Mouse (Mus musculus) forebrain, embryonic 13.5 days (tissue): ENCODE data around the gene Gm11596. TPM values are rescaled to one million over a fixed set of nuclear protein-coding genes. Genes with fewer than 3 reads are reported as not detected.

ENCODE experiments used
- ATAC-seq: fragments of 200-750 bp; cut with Nextera tagmentation; 2 replicates; pipeline ENCODE4 v1.8.0; 2017
- H3K27ac ChIP-seq: fragments of 300-500 bp; sonication (generic); 2 replicates; pipeline ENCODE4 v1.5.1; 2015; ENCODE audit warnings: inconsistent platforms, mild to moderate bottlenecking, moderate library complexity
- H3K27me3 ChIP-seq: fragments of 300-500 bp; sonication (generic); 2 replicates; pipeline ENCODE4 v1.6.1; 2015; ENCODE audit warnings: mild to moderate bottlenecking, inconsistent platforms
- H3K36me3 ChIP-seq: fragments of 300-500 bp; sonication (generic); 2 replicates; pipeline ENCODE4 v1.6.1; 2015; ENCODE audit warnings: mild to moderate bottlenecking, inconsistent platforms; ENCODE audit not compliant: poor library complexity, severe bottlenecking
- H3K4me1 ChIP-seq: fragments of 300-500 bp; sonication (generic); 2 replicates; pipeline ENCODE4 v1.6.1; 2015; ENCODE audit warnings: inconsistent platforms
- H3K4me2 ChIP-seq: fragments of 300-500 bp; sonication (generic); 2 replicates; pipeline ENCODE4 v1.6.1; 2015; ENCODE audit warnings: inconsistent platforms, mild to moderate bottlenecking, moderate library complexity
- H3K4me3 ChIP-seq: fragments of 300-500 bp; sonication (generic); 2 replicates; pipeline ENCODE4 v1.5.1; 2015; ENCODE audit warnings: mild to moderate bottlenecking, inconsistent platforms
- H3K9ac ChIP-seq: fragments of 300-500 bp; sonication (generic); 2 replicates; pipeline ENCODE4 v1.6.1; 2015; ENCODE audit warnings: mild to moderate bottlenecking, inconsistent platforms
- H3K9me3 ChIP-seq: fragments of 300-500 bp; sonication (generic); replicated peaks from 2 replicates; pipeline ENCODE4 v1.6.1; 2016; ENCODE audit warnings: inconsistent platforms
- WGBS: fragments of 180-500 bp; shearing (Covaris S2); methylation state at CpG from one replicate; pipeline ENCODE4 v1.1.7; 2015; 5-methylcytosine and 5-hydroxymethylcytosine counted together
- polyA plus RNA-seq: library from polyadenylated mRNA; unstranded; fragments of >200 nt; fragmentation: Nextera tagmentation; extraction: Ambion mirVana; gene quantifications from 2 replicates; pipeline ENCODE4 v1.2.1, GENCODE M21; 2015

Gene Gm11596
- polyA plus RNA-seq, 1 experiment from 2014 or later: not detected

GRCm38 (mm10) chr11:99743985-99744384 lies 49.3 kb downstream of the Gm11596 start:
- Histone ChIP-seq H3K27ac (no peak overlapping the region), H3K4me3 (no peak overlapping the region), H3K36me3 (no peaks in the 10 kb centered on the region), H3K4me1 (no peaks in the 10 kb centered on the region), H3K4me2 (no peak overlapping the region), H3K27me3 (no peaks in the 10 kb centered on the region), H3K9me3 (no peaks in the 10 kb centered on the region), H3K9ac (no peak overlapping the region)
- ATAC-seq: no peak
- WGBS: 87% methylated on average over 3 of the region's 3 CpGs

Other genes starting within 250 kb of the Gm11596 start
- not detected in 2 replicates for gene Krtap3-3, start 242.6 kb downstream of the Gm11596 start, polyA plus RNA-seq
- not detected in 2 replicates for gene Krtap3-2, start 236.6 kb downstream of the Gm11596 start, polyA plus RNA-seq
- not detected in 2 replicates for gene Gm11939, start 234.0 kb downstream of the Gm11596 start, polyA plus RNA-seq
- gene Krtap3-1, start 226.8 kb downstream of the Gm11596 start, polyA plus RNA-seq: not detected in 2 replicates
- not detected in 2 replicates for gene Krtap1-5, start 212.5 kb downstream of the Gm11596 start, polyA plus RNA-seq
- not detected in 2 replicates for gene Krtap1-4, start 209.8 kb downstream of the Gm11596 start, polyA plus RNA-seq
- gene Krtap1-3, start 202.1 kb downstream of the Gm11596 start, polyA plus RNA-seq: not detected in 2 replicates
- gene Krtap9-3, start 195.4 kb downstream of the Gm11596 start, polyA plus RNA-seq: not detected in 2 replicates
- gene Gm11938, start 190.2 kb downstream of the Gm11596 start, polyA plus RNA-seq: not detected in 2 replicates
- not detected in 2 replicates for gene Gm11937, start 183.3 kb downstream of the Gm11596 start, polyA plus RNA-seq
- not detected in 2 replicates for gene Krtap2-4, start 178.6 kb downstream of the Gm11596 start, polyA plus RNA-seq
- gene Gm11562, start 173.0 kb downstream of the Gm11596 start, polyA plus RNA-seq: not detected in 2 replicates
- gene Krtap4-1, start 165.2 kb downstream of the Gm11596 start, polyA plus RNA-seq: not detected in 2 replicates
- not detected in 2 replicates for gene Krtap4-2, start 158.4 kb downstream of the Gm11596 start, polyA plus RNA-seq
- gene Krtap4-7, start 149.4 kb downstream of the Gm11596 start, polyA plus RNA-seq: not detected in 2 replicates
- not detected in 2 replicates for gene Gm11555, start 143.2 kb downstream of the Gm11596 start, polyA plus RNA-seq
- not detected in 2 replicates for gene Gm11563, start 134.5 kb downstream of the Gm11596 start, polyA plus RNA-seq
- gene Krtap4-6, start 127.5 kb downstream of the Gm11596 start, polyA plus RNA-seq: not detected in 2 replicates
- gene Gm14190, start 102.7 kb downstream of the Gm11596 start, polyA plus RNA-seq: not detected in 2 replicates
- not detected in 2 replicates for gene Gm14180, start 59.2 kb downstream of the Gm11596 start, polyA plus RNA-seq
- gene Gm11595, start 20.6 kb downstream of the Gm11596 start, polyA plus RNA-seq: not detected in 2 replicates
- gene Krtap4-8, start 12.8 kb downstream of the Gm11596 start, polyA plus RNA-seq: not detected in 2 replicates
- gene Krtap4-9, start 8.3 kb downstream of the Gm11596 start, polyA plus RNA-seq: not detected in 2 replicates
- gene Gm11569, start 5.5 kb upstream of the Gm11596 start, polyA plus RNA-seq: not detected in 2 replicates
- not detected in 2 replicates for gene Gm11554, start 11.0 kb upstream of the Gm11596 start, polyA plus RNA-seq
- gene Krtap4-13, start 16.4 kb upstream of the Gm11596 start, polyA plus RNA-seq: not detected in 2 replicates
- not detected in 2 replicates for gene Gm11564, start 22.2 kb upstream of the Gm11596 start, polyA plus RNA-seq
- gene 2300003K06Rik, start 44.6 kb upstream of the Gm11596 start, polyA plus RNA-seq: not detected in 2 replicates
- not detected in 2 replicates for gene Krtap4-16, start 58.1 kb upstream of the Gm11596 start, polyA plus RNA-seq
- not detected in 2 replicates for gene Gm11568, start 64.5 kb upstream of the Gm11596 start, polyA plus RNA-seq
- not detected in 2 replicates for gene Gm11559, start 71.0 kb upstream of the Gm11596 start, polyA plus RNA-seq
- not detected in 2 replicates for gene Krtap9-1, start 79.9 kb upstream of the Gm11596 start, polyA plus RNA-seq
- gene Gm11567, start 85.7 kb upstream of the Gm11596 start, polyA plus RNA-seq: not detected in 2 replicates
- not detected in 2 replicates for gene Krtap31-1, start 114.5 kb upstream of the Gm11596 start, polyA plus RNA-seq
- not detected in 2 replicates for gene Gm11565, start 121.3 kb upstream of the Gm11596 start, polyA plus RNA-seq
- gene Krtap31-2, start 142.8 kb upstream of the Gm11596 start, polyA plus RNA-seq: not detected in 2 replicates
- gene Krtap9-5, start 155.0 kb upstream of the Gm11596 start, polyA plus RNA-seq: not detected in 2 replicates
- gene Krtap29-1, start 185.6 kb upstream of the Gm11596 start, polyA plus RNA-seq: not detected in 2 replicates
- gene Krtap16-1, start 193.1 kb upstream of the Gm11596 start, polyA plus RNA-seq: not detected in 2 replicates
- not detected in 2 replicates for gene Krtap17-1, start 200.5 kb upstream of the Gm11596 start, polyA plus RNA-seq
- gene Krt33a, start 222.7 kb upstream of the Gm11596 start, polyA plus RNA-seq: not detected in 2 replicates
- not detected in 2 replicates for gene Krt33b, start 236.4 kb upstream of the Gm11596 start, polyA plus RNA-seq
- not detected in 2 replicates for gene Krt34, start 248.1 kb upstream of the Gm11596 start, polyA plus RNA-seq